Mouse (Mus musculus): Measurements from ENCODE around the gene Pigb. TPM values are rescaled to one million over a fixed set of nuclear protein-coding genes. Genes with fewer than 3 reads are reported as not detected.

The Pigb gene
- polyA plus RNA-seq (2012; rRNA removed), result 9.3 and 18.2 TPM in 2 replicates

GRCm38 (mm10) chr9:73040080-73040479, at the start of gene Pigb:
Gene Pigb (minus strand): TSS chr9:73040378.

GRCm38 (mm10) chr9:73044146-73045079, 4.2 kb upstream of the Pigb start, which contains the start of gene Rab27a:
Gene Rab27a (plus strand): TSS chr9:73044854.

GRCm38 (mm10) chr9:72985250-72986220, 54.6 kb downstream of the Pigb start, which contains the start of the genes Ccpg1os and Ccpg1:
Gene Ccpg1os (minus strand): TSS chr9:72985382.
Gene Ccpg1 (plus strand): TSS chr9:72985429.

GRCm38 (mm10) chr9:72958521-72959450, 81.4 kb downstream of the Pigb start, which contains the start of the genes Dyx1c1 and Gm44503:
Gene Dyx1c1 (plus strand): TSS chr9:72958785.
Gene Gm44503 (plus strand): TSS chr9:72958852.

Other genes with a start within 250 kb of the Pigb start
- 2.8 and 3.4 TPM in 2 replicates for gene Prtg, start 233.5 kb downstream of the Pigb start, polyA plus RNA-seq (2012; rRNA removed)
- gene Pygo1, start 114.7 kb downstream of the Pigb start, polyA plus RNA-seq (2012; rRNA removed), result 8.5 and 12.7 TPM in 2 replicates
- gene Dyx1c1, start 81.6 kb downstream of the Pigb start, polyA plus RNA-seq (2012; rRNA removed), result 1.9 and 2.8 TPM in 2 replicates
- not detected in 2 replicates for gene Gm44503, start 81.5 kb downstream of the Pigb start, polyA plus RNA-seq (2012; rRNA removed)
- gene Ccpg1os, start 55.0 kb downstream of the Pigb start, polyA plus RNA-seq (2012; rRNA removed), result 16.0 and 18.5 TPM in 2 replicates
- gene Ccpg1, start 54.9 kb downstream of the Pigb start, polyA plus RNA-seq (2012; rRNA removed), result 13.7 and 15.1 TPM in 2 replicates
- gene Rab27a, start 4.5 kb upstream of the Pigb start, polyA plus RNA-seq (2012; rRNA removed), result 1.9 and 3.9 TPM in 2 replicates
- 0.15 TPM in 1 of 2 replicates, not detected in the other for gene Khdc3, start 61.5 kb upstream of the Pigb start, polyA plus RNA-seq (2012; rRNA removed)
- gene Gm20509, start 62.1 kb upstream of the Pigb start, polyA plus RNA-seq (2012; rRNA removed), result not detected in 2 replicates
- gene Rsl24d1, start 73.0 kb upstream of the Pigb start, polyA plus RNA-seq (2012; rRNA removed), result 106 and 132 TPM in 2 replicates

Data from central nervous system, embryonic 11.5 days (tissue).